Mouse (Mus musculus): Measurements from ENCODE around the gene Taok2. TPM values are rescaled to one million over a fixed set of nuclear protein-coding genes. Genes with fewer than 3 reads are reported as not detected.

The Taok2 gene
- total and polyA plus RNA-seq, 2 experiments from 2014 or later: 43.7 to 143 TPM

- Histone ChIP-seq H3K27me3 (ENCODE audit: insufficient read depth, low read length) (no peaks in the 10 kb centered on the region), H3K9ac (replicated peaks; ENCODE audit: low read length) (peak overlapping the region; percentile 77), H3K4me1 (ENCODE audit: insufficient read depth, low read length) (peaks cover 23% of the 10 kb centered on the region), H3K4me2 (ENCODE audit: low read depth, low read length) (peak overlapping the region; percentile 55), H3K9me3 (ENCODE audit: low read length) (no peaks in the 10 kb centered on the region), H3K36me3 (ENCODE audit: insufficient read depth, low read length) (peaks cover 5% of the 10 kb centered on the region; the same call in 1 of the 2 replicates), H3K27ac (peak overlapping the region; percentile 86), H3K4me3 (ENCODE audit: low read length) (peak overlapping the region; percentile 57)
- ATAC-seq: peak; percentile 84
- TF ChIP-seq CTCF (IDR thresholded peaks at IDR 0.05; ENCODE audit: low read depth): no peak
- peak; percentile 74 for DNase-seq (ENCODE audit: low spot score)
- WGBS: 1% methylated on average over 15 of the region's 19 CpGs
Observed at GRCm38 (mm10) chr7:126823202-126823711, 61.2 kb downstream of the Taok2 start.

- Histone ChIP-seq H3K9ac (replicated peaks; ENCODE audit: low read length) (peak overlapping the region; percentile 77), H3K4me3 (ENCODE audit: low read length) (peak overlapping the region; percentile 57), H3K27me3 (ENCODE audit: insufficient read depth, low read length) (no peaks in the 10 kb centered on the region), H3K4me1 (ENCODE audit: insufficient read depth, low read length) (peaks cover 23% of the 10 kb centered on the region), H3K9me3 (ENCODE audit: low read length) (no peaks in the 10 kb centered on the region), H3K36me3 (ENCODE audit: insufficient read depth, low read length) (peaks cover 5% of the 10 kb centered on the region; the same call in 1 of the 2 replicates), H3K27ac (peak overlapping the region; percentile 86), H3K4me2 (ENCODE audit: low read depth, low read length) (peak overlapping the region; percentile 55)
- no peak for TF ChIP-seq CTCF (IDR thresholded peaks at IDR 0.05; ENCODE audit: low read depth)
- ATAC-seq: peak; percentile 22
- no peak for DNase-seq (ENCODE audit: low spot score)
- 13% methylated on average over 9 of the region's 9 CpGs for WGBS
Observed at GRCm38 (mm10) chr7:126822741-126823140, 61.8 kb downstream of the Taok2 start.

- DNase-seq (ENCODE audit: low spot score) (peak; percentile 88), ATAC-seq (0 out of 2 replicates have a peak, but pooled peaks have one; percentile 18)
- Histone ChIP-seq H3K4me1 (ENCODE audit: insufficient read depth, low read length) (peaks cover 23% of the 10 kb centered on the region), H3K4me2 (ENCODE audit: low read depth, low read length) (peak overlapping the region; percentile 55), H3K27ac (peak overlapping the region; percentile 86; the same call in 1 of the 2 replicates), H3K27me3 (ENCODE audit: insufficient read depth, low read length) (no peaks in the 10 kb centered on the region), H3K4me3 (ENCODE audit: low read length) (peak overlapping the region; percentile 57; the same call in 1 of the 2 replicates), H3K9me3 (ENCODE audit: low read length) (no peaks in the 10 kb centered on the region), H3K36me3 (ENCODE audit: insufficient read depth, low read length) (no peaks in the 10 kb centered on the region), H3K9ac (replicated peaks; ENCODE audit: low read length) (peak overlapping the region; percentile 77; the same call in 1 of the 2 replicates)
- 25% methylated on average over 7 of the region's 7 CpGs for WGBS
- peak; percentile 98 for TF ChIP-seq CTCF (IDR thresholded peaks at IDR 0.05; ENCODE audit: low read depth)
Observed at GRCm38 (mm10) chr7:126821835-126822511, 62.5 kb downstream of the Taok2 start.

- 0 out of 2 replicates have a peak, but pooled peaks have one; percentile 23 for TF ChIP-seq CTCF (IDR thresholded peaks at IDR 0.05; ENCODE audit: low read depth)
- 32% methylated on average over 1 of the region's 1 CpGs for WGBS
- Histone ChIP-seq H3K36me3 (ENCODE audit: insufficient read depth, low read length) (no peaks in the 10 kb centered on the region), H3K4me1 (ENCODE audit: insufficient read depth, low read length) (peaks cover 11% of the 10 kb centered on the region), H3K4me3 (ENCODE audit: low read length) (no peak overlapping the region), H3K9me3 (ENCODE audit: low read length) (no peaks in the 10 kb centered on the region), H3K4me2 (ENCODE audit: low read depth, low read length) (no peak overlapping the region), H3K27ac (no peak overlapping the region), H3K9ac (replicated peaks; ENCODE audit: low read length) (no peak overlapping the region), H3K27me3 (ENCODE audit: insufficient read depth, low read length) (no peaks in the 10 kb centered on the region)
- ATAC-seq: no peak
- DNase-seq (ENCODE audit: low spot score): no peak
Observed at GRCm38 (mm10) chr7:126818818-126819217, 65.7 kb downstream of the Taok2 start.

- Histone ChIP-seq H3K27me3 (ENCODE audit: insufficient read depth, low read length) (no peaks in the 10 kb centered on the region), H3K4me1 (ENCODE audit: insufficient read depth, low read length) (peaks cover 14% of the 10 kb centered on the region), H3K9me3 (ENCODE audit: low read length) (no peaks in the 10 kb centered on the region), H3K36me3 (ENCODE audit: insufficient read depth, low read length) (no peaks in the 10 kb centered on the region), H3K9ac (replicated peaks; ENCODE audit: low read length) (no peak overlapping the region), H3K4me2 (ENCODE audit: low read depth, low read length) (no peak overlapping the region), H3K27ac (no peak overlapping the region), H3K4me3 (ENCODE audit: low read length) (no peak overlapping the region)
- ATAC-seq: no peak
- 89% methylated on average over 7 of the region's 7 CpGs for WGBS
- no peak for DNase-seq (ENCODE audit: low spot score)
- TF ChIP-seq CTCF (IDR thresholded peaks at IDR 0.05; ENCODE audit: low read depth): no peak
Observed at GRCm38 (mm10) chr7:126817595-126817994, 66.9 kb downstream of the Taok2 start.

GRCm38 (mm10) chr7:126816494-126816893 is 68.0 kb downstream of the Taok2 start:
- 73% methylated on average over 8 of the region's 8 CpGs for WGBS
- DNase-seq (ENCODE audit: low spot score) (no peak), ATAC-seq (no peak)
- H3K27ac ChIP-seq: no peak overlapping the region
- peaks cover 7% of the 10 kb centered on the region; the same call in 1 of the 2 replicates for H3K4me1 ChIP-seq (ENCODE audit: insufficient read depth, low read length)
- no peak overlapping the region for H3K9ac ChIP-seq (replicated peaks; ENCODE audit: low read length)
- no peaks in the 10 kb centered on the region for H3K36me3 ChIP-seq (ENCODE audit: insufficient read depth, low read length)
- no peak for TF ChIP-seq CTCF (IDR thresholded peaks at IDR 0.05; ENCODE audit: low read depth)
- H3K9me3 ChIP-seq (ENCODE audit: low read length): no peaks in the 10 kb centered on the region
- no peak overlapping the region for H3K4me2 ChIP-seq (ENCODE audit: low read depth, low read length)
- H3K27me3 ChIP-seq (ENCODE audit: insufficient read depth, low read length): no peaks in the 10 kb centered on the region
- H3K4me3 ChIP-seq (ENCODE audit: low read length): no peak overlapping the region

Data from hindbrain, postnatal 0 days (tissue).